Mouse (Mus musculus) cerebellum, postnatal 14 days (tissue): ENCODE data around the gene Lrrc51.
"Not testable (repeated sequence)": the region's sequence is repeated elsewhere in the genome, so short reads cannot be mapped to it uniquely, and the experiment has no call there.

Experiments used
- DNase-seq, 2 experiments: peaks; one replicate each; pipeline ENCODE4 v3.0.0; 2021; ENCODE audit warnings: mixed read lengths in 2 of 2

Lrrc51 gene

DNA sequence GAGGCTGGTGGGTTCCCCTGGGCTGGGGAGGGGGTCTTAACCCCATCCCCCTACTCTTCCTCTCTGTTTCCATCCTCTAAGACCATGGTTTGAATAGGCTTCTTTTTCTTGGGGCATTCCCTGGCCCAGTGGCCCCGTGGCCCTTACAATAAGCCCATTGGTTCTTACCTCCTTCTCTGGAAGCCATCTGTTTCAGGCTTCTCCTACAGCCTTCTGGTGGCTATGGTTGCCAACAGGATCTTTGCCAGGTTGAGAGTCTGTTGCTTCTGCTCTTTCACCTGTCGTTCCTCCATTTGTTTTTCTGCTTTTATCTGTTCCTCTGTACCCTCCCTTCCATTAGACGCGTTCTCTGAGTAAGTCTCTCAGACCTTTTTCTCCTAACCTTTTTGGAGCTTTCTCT, 3.9 kb upstream of the Lrrc51 start:
- peak; percentile 93 to 94 for DNase-seq

DNA sequence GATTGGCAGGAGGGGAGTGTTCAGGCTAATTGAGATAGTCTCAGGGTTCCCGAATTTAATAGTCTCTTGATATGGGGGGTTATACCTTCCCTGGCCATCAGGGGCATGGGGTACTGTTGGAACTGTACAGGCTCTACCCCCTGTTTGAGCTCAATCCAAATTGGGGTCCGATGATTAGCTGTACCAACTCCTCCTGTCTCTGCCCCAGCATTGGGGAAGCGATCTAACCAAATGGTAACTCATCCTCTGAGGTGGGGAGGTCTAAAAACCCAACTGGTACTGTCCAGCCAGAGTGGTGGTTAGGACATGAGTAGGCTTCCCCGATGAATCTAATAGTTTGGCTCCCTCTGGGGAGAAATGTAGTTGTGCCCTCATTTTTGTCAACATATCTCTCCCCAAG, 3.3 kb upstream of the Lrrc51 start:
- DNase-seq, result no peak

DNA sequence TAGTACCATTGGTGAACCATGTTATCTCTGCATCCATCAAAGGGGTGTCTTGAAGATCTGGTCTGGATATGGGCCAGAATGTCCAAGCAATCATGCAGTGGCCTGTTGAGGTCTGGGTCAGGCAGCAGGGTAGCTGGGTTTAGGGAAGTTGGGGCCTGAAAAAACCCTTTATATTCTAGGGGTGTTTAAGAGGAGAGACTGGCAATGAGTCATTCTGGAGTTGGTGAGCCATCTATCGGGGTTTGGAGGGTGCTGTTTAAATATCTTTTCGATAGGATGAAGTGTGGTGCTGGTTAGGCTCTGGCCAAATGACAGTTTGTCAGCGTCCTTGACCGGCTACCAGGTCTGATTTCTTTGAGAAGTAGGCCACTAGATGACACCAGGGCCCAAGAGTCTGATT, 2.3 kb upstream of the Lrrc51 start:
- peak; percentile 14 to 25 for DNase-seq

DNA sequence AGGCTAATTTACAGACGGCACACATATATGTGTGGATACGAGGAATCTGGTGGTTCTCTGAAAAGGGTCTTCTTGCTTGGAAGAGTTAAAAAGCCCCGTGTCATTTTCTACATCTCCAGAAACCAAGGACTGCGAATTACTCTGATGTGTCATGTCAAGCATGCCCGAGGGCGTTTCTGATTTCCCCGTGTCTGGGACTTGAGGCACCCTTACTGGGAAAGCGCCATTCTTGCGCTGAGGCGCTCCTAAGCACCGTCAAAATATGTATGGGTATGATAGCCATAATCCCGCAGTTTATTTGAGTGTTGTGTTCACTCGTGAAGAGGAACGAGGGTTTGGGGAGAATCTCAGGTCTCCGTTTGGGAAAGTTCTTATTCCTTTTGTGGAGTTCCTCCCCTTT, 395 bp downstream of the Lrrc51 start:
- peak in 1 of 2 experiments; percentile 37 for DNase-seq

DNA sequence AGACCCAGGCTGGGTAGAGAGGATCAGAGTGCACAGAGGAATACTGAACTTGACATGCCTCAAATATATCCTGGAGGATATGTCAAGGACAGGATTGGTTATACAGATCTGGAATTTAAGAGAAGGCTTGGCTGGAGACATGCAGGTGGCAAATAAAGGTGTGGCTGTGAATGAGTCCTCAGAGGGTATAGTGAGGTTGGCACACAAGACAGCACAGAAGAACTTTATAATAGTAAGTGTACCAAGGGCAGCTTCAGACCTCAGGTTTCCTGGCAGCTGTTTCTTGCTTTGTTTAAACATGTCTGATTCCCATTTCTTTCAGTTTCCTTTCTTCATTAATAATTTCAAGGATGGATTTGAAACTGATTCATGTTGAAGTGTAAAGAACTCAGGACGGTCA, 1.1 kb downstream of the Lrrc51 start:
- no peak for DNase-seq

DNA sequence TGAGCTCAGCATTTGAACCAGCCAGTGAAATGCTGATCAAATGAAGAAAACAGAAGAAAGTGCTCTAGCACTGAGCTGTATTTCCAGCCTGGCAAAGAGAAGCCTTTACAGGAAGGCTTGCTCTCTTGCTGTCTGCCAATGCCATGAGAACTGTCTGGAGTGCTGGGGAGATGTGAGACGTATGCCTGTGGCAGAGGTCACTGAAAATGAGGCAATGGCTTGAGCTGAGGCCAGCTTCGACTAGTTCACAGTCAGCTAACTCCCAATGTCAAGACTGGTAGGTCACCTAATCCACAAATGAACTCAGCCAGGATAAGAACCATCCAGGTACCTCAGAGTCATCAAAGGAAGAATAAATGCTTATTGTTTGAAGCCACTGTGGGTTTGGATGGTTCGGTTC, 5.6 kb downstream of the Lrrc51 start:
- DNase-seq, result no peak

DNA sequence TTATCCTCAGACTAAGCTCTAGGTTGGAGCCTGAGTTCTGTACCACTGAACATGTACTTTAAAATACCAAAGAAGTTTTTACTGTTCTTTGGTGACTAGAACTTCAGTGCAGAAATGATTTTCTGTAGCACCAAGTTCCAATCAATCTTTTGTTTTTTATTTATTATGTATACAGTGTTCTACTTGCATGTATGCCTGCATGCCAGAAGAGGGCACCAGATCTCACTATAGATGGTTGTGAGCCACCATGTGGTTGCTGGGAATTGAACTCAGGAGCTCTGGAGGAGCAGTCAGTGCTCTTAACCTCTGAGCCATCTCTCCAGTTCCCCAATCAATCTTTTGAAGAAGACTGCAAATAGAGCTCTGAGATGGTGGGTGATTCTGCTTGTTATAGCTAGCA, 7.8 kb downstream of the Lrrc51 start:
- not testable (repeated sequence) for DNase-seq

DNA sequence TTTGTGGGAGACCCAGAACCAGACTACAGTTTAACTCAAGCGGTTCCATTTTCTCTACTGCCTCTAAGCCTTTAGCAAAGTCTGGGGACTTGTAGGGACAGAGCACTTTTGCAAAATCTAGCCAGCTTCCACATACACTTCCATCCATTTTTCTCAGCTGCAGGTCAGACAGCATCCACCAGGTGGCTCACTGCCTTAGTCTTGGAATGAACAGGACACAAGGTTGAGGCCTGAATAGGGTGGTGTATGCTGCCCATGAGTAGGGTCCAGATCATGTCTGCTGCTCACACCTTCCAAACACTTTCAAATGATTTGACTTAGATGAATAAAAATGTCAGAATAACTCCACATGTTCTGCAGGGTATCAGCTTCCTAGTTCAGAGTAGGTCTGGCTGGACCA, 15.6 kb downstream of the Lrrc51 start:
- peak; percentile 84 to 86 for DNase-seq

DNA sequence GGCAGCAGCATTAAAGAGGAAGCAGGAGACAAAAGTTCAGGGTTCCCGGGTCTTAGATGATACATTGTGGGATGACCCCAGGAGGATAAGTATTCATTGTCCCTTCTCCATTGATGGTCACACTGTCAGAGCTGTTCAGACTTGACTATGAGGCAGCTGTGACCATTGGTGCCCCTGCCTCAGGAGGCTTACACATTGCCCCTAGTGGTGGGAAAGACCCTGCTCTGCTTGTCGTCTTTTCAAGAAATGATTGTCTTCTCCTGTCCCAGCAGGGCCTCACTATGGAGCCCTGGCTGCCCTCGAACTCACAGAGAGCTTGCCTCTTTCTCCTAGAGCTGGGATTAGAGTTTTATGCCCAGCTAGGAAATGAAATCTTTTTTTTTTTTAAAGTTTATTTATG, 21.7 kb downstream of the Lrrc51 start:
- no peak for DNase-seq

DNA sequence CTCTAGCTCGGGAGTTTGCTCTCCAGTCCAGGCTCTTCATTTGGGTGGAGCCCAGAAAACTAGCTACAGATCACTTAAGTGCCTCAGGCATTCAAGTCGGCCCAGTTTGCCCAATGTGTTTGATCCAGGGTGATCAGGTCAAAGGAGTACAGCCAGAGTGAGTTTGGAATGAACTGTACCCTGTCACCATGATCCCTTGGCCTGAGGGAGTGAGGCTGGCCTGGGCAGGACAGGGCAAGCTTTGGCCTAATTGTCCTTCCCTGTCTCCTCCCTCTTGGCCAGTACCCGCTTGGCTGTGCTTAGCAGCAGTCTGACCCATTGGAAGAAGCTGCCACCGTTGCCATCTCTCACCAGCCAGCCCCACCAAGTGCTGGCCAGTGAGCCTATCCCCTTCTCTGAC, 23.6 kb downstream of the Lrrc51 start:
- no peak for DNase-seq

DNA sequence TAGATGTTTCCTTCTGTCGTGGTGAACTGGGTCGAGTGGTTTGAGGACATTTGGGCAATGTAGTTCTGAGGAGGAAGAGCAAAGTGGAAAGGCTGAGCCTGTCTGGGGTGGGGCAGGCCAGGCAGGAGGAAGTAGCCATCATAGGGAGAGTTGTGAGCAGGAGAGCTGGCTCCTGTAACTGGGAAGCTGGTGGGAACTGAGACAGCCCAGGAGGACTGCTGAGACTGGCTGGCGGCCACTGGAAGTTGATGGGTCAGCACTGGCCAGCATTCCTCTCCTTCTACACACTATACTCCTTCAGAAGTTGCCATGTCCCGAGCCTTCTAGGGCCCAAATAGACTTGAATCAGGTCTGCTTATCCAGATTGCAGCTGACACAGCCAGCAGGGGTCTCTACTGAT, 25.3 kb downstream of the Lrrc51 start:
- no peak for DNase-seq

DNA sequence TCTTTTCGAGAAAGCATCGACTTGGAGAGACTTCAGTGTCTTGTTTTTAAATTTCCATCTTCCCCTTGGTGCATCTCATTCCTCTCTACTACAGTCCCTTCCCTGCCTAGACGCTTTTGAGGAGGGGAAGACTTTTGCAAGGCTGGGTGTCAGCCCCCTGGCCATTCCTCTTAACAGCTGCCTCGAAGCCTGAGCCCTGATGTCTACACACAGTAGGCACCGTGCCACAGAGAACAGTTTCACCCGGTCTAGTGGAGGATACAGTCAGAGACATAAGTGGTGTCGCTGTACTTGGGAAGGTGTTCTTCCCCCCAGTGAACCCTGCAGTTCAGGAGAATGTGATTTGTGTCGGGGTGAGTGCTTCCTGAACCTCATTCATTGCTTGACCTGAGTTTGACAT, 27.0 kb downstream of the Lrrc51 start:
- DNase-seq, result peak in 1 of 2 experiments; percentile 40

DNA sequence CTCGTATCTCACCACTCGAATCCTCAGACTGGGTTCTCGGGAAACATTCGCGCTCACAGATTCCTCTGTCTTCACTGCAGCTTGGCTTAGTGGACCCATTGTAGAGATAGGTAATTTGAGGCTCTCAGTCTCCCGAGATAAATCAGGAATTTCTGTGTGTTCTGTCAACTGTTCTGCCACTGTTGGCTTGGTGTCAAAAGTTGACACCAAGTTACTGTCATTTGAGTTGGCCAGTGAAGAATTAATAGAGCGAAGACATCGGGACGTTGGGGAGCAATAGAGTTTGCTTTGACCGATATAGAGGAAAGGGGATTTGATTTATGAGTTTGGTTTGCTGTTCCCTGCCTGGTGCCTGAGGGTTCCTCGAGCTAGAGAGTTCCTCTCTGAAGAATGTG, 27.4 kb downstream of the Lrrc51 start, which contains the start of gene Tomt:
Tomt (minus strand) TSS at position 73 of the 395 bp plus-strand sequence.
- DNase-seq, result no peak

DNA sequence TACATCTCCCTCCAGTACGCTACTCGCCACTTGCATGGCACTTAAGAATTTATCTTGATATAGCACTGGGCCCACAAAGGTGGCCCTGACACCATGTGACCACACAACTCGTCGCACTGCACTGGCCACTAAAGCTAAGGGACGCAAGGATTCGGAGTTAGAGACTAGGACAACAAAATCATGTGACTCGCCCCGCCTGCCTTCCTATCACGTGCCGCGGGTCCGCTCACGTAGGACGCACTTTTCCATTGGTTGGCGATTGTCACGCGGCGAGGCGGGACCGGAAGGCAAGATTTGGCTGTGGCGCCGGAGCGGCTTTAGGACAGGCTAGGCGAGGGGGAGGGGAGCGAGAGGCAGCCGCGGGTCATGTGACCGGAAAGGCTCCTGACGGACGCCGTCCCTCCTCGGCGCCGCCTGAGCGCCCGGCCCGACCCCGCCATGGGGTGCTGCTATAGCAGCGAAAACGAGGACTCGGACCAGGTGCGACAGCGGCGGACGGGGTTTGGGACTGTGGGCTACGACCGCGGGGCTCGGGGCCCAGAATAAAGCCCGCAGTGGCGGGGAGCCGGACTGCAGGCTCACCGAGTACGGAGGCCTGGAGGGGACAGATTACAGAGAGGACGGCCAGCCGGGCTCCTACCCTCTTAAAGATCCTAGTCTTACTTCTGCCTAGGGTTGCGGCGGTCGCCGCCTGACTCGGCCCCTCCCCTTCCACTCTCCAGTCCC, 28.0 kb downstream of the Lrrc51 start, which contains the start of gene Lamtor1:
Lamtor1 (plus strand) TSS at position 344 of the 726 bp plus-strand sequence.
- DNase-seq, result peak; percentile 99 to 100

DNA sequence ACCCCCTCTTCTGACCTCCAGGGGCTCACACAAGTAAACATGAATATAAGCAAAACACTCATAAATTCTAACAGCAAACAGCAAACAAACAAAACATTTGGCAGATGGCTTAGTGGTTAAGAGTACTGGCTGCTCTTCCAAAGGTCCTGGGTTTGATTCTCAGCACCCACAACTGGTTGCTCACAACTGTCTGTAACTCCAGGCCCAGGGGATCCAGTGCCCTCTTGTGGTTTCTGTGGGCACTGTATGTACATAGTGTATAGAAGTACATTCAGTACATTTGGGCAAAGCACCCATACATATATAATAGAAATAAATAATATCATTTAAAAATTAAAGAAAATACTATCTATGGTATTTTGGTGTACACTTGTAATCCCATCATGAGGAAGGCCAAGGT, 30.8 kb downstream of the Lrrc51 start:
- no peak for DNase-seq

DNA sequence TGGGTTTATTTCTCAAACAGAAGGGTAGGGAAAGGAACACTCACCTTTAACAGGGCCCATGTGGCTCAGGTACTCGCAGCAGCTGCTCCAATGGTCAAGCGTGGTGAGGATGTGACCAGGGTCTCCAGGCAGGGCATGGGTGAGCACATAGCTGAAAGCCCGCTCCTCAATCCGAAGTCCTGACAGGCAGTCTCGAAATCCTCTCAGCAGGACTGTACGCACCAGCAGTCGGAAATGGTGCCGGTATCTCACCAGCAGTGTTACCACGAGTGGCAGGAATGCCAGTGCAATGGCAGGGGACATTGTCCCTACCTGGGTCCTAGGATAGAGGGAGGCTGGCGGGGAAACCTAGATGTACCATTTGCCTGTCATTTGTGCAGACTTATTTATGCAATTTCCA, 31.7 kb downstream of the Lrrc51 start:
- no peak for DNase-seq

DNA sequence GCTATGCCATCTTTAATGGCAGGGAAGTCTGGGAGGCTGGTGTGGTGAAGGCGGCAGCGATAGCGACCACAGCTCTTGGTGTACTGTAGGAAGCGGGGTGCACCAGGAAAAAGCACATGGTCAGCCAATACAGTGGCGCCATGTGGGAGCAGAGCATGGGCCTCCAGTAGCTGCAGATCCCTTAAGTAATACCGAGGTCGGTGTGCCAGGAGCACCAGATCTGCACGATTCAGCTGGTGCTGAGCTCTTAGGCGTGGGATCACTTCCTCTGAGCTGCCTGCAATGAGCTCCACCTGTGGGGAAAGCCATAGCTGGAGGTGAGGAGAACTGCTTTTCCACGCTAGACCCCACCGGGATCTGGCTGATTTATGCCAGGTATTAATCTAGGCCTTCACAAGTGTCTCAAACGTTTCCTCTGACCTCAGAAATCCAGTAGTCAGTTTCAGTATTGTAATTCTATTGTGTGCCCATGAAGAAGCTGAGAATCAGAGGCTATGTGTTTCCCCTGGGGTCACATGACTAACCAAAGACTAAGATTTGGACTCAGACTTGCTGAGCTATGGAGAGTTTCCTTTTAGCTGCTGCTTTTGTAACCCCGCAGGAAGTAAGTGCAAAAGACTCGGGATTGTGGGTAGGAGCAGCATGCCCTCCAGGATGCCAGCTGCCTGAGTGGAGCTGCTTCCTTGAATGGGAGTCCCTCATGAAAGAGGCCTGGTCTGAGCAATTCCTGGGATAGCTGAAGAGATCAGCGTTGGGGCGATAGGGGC, 33.2 kb downstream of the Lrrc51 start:
- no peak for DNase-seq

DNA sequence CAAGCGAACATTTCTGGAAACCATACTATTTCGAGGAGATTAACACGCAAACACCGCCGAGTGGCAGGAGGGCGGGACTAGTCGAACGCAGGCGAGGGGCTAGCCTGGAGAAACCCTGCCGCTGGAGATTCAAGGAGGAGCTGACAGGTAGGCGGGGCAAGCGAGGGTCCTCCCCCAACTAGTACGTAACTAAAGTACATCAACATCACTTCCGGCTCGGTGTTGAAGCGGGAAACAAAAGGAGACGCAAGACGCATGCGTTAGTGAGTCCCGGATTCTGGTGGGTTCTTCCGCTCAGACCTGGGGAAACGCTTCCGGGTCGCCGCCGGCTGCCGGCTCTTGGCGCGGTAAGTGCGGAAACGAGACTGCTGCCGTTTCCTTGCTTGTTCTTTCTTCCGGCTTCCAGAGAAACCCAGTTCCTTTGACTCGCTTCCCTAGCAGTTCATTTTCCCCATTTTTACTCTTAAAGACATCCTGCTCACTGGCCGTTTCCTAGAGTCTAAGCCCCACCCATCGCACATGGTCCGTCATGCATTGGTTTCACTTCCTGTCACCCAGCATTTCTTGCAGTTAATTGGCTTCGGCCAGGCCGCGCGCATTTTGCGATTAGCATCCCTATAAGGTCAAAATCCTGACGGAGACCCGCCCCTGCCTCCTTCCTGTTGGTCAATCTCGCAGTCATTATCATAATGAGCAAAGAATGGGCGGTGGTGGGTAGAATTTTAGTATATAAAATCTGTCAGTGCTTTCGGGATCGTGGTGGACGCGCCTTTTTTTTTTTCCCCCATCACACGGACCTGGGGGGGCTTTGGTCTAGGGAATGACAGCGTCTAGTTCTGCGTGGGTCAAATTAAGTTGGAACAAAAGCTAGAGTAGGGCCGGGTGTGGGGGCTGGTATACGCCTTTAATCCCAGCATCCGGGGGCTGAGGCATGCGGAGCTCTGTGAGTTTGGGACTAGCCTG, 37.3 kb downstream of the Lrrc51 start:
- DNase-seq, result peak; percentile 95 to 96

DNA sequence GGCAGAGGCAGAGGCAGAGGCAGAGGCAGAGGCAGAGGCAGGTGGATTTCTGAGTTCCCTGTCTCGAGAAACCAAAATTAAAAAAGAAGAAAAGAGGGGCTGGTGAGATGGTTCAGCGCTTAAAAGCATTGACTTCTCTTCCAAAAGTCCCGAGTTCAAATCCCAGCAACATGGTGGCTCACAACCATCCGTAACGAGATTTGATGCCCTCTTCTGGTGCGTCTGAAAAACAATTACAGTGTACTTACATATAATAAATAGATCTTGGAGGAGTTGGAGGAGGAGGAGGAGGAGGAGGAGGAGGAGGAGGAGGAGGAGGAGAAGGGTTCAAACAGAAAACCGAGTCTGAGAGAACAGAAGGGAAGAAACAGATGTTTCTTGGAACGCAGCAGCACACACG, 38.0 kb downstream of the Lrrc51 start:
- no peak for DNase-seq

DNA sequence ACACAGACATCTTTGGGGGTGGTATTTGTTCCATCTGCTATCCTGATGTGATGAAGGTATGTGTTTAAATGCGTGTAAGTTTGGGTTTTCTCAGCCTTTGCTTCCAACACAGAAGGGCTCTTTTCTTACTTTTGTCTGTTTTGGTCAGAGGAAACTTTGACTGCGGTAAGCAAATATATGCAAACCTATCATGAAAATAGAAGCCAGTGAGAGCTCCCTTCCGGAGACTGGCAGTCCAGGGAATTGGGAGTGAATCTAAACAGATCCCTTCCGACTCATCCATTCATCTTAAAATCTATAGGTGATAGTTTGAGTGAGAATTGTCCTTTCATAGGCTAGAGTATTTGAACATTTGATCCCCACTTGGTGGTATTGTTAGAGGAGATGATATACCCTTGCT, 45.2 kb downstream of the Lrrc51 start:
- no peak for DNase-seq

DNA sequence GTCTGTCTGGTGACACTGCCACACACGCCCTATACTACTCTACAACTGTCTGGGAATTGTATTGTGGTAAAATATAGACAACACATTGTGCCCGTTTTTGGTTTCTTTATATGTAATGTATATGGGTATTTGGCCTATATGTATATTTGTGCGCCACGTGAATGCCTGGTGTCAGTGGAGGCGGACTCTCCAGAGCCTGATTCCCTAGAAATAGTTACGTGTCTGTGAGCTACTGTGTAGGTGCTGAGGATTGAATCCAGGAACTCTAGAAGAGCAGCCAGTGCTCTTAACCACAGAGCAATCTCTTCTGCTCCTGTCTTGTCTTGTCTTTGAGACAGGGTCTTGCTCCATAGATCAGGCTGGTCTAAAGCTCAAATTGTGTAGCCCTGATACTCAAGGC, 47.4 kb downstream of the Lrrc51 start:
- no peak for DNase-seq

DNA sequence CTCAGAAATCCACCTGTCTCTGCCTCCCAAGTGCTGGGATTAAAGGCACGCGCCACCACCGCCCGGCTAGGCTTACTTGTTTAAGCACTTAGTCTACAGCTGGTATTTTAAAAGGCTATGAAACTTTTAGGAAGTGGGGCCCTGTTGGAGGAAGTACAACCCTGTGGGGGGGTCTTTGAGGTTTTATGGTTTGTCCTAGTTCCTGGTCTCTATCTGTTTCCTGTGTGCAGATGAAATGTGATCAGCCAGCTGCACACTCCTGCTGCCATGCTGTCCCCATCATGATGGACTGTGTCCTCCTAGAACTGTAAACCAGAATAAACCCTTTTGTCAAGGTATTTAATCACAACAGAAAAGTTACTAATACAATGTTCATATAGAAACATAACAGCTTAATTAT, 49.5 kb downstream of the Lrrc51 start:
- no peak for DNase-seq
